Mouse (Mus musculus) heart, adult 2 months (tissue): ENCODE measurements at regions not wholly inside any gene's neighbourhood (a gene's known extent, or its start where the extent isn't known, plus 50 kb on each side); places are given as distances from the start of the nearest gene placed in this dataset.

Experiments used
- DNase-seq, 2 experiments: peaks; one replicate each; pipeline ENCODE4 v3.0.0; 2021
- H3K27ac ChIP-seq: fragments of 200-600 bp; 2 replicates; pipeline ENCODE4 v1.8.1; 2022
- H3K27me3 ChIP-seq: fragments of 200-500 bp; 2 replicates; pipeline ENCODE4 v1.6.1; 2012; ENCODE audit warnings: mild to moderate bottlenecking, low read length, inconsistent platforms, mixed read lengths; ENCODE audit not compliant: control insufficient read depth, insufficient read depth
- H3K36me3 ChIP-seq: fragments of 200-500 bp; 2 replicates; pipeline ENCODE4 v1.6.1; 2012; ENCODE audit warnings: low read length, inconsistent platforms; ENCODE audit not compliant: control insufficient read depth, insufficient read depth
- H3K4me1 ChIP-seq: fragments of 200-500 bp; 2 replicates; pipeline ENCODE4 v1.6.1; 2011; ENCODE audit warnings: low read length; ENCODE audit not compliant: control insufficient read depth, insufficient read depth
- H3K4me3 ChIP-seq: fragments of 200-600 bp; 2 replicates; pipeline ENCODE4 v1.8.1; 2022
- H3K79me2 ChIP-seq: fragments of 200-500 bp; replicated peaks from 2 replicates; pipeline ENCODE4 v1.6.1; 2012; ENCODE audit warnings: mild to moderate bottlenecking, inconsistent platforms, low read length, moderate library complexity, mixed read lengths; ENCODE audit not compliant: control insufficient read depth, insufficient read depth
- H3K9ac ChIP-seq: fragments of 200-500 bp; 2 replicates; pipeline ENCODE4 v1.6.1; 2012; ENCODE audit warnings: low read depth, mild to moderate bottlenecking, control low read depth, inconsistent platforms, low read length, mixed read lengths
- CTCF ChIP-seq: fragments of 200-600 bp; IDR thresholded peaks from 2 replicates; pipeline ENCODE4 v1.8.1; 2022; ENCODE audit warnings: antibody characterized with exemption, mild to moderate bottlenecking, moderate library complexity
- EP300 ChIP-seq: fragments of 200-500 bp; IDR thresholded peaks from 2 replicates; pipeline ENCODE4 v1.6.1; 2011; ENCODE audit warnings: low read depth, low read length, control low read depth; ENCODE audit not compliant: insufficient read depth
- POLR2A ChIP-seq: fragments of 200-500 bp; IDR thresholded peaks from 2 replicates; pipeline ENCODE4 v1.6.1; 2011; ENCODE audit warnings: mild to moderate bottlenecking, low read depth, low read length, control low read depth; ENCODE audit not compliant: insufficient read depth
- WGBS: fragments of 180-500 bp; shearing (Covaris S2); methylation state at CpG from one replicate; pipeline ENCODE4 v1.1.7; 2018; 5-methylcytosine and 5-hydroxymethylcytosine counted together
- intact Hi-C: fragments of 180-260 bp; cut with DNase I; formaldehyde crosslinking; loops from one replicate; pipeline ENCODE4 v1.15.1; 2025

GRCm38 (mm10) chr11:6898357-6899097, 61.1 kb upstream of the Gm11983 start:
- no peak for DNase-seq
- intact Hi-C loops: no loop called here
- no peaks in the 10 kb centered on the region for H3K79me2 ChIP-seq

DNA sequence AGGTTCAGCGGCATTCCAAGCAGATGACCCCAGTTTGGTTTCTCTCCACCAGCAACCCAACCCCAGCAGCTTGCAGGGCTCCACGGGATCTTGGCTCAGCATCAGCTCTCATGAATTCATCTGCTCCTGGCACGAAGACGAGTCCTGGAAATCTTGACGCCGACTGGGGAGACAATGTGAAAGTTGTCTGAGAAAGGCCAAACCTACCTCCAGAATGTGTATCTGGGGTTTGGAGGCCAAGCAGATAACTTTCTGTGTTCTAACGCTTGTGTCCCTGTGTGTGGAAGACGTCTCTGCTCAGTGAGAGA, 58.3 kb upstream of the Gm11983 start:
- intact Hi-C loops: no loop called here
- TF ChIP-seq EP300: no peak
- no peak for TF ChIP-seq POLR2A
- no peak for TF ChIP-seq CTCF
- H3K4me1 ChIP-seq: no peaks in the 10 kb centered on the region
- H3K36me3 ChIP-seq: no peaks in the 10 kb centered on the region
- H3K27ac ChIP-seq: no peak overlapping the region
- DNase-seq: no peak
- H3K27me3 ChIP-seq: no peaks in the 10 kb centered on the region
- WGBS: 48% methylated on average over 8 of the region's 8 CpGs
- no peaks in the 10 kb centered on the region for H3K79me2 ChIP-seq
- no peak overlapping the region for H3K9ac ChIP-seq
- no peak overlapping the region for H3K4me3 ChIP-seq

More at GRCm38 (mm10) chr11:6898357-6899097, 61.1 kb upstream of the Gm11983 start:
- H3K4me3 ChIP-seq: no peak overlapping the region
- no peaks in the 10 kb centered on the region for H3K4me1 ChIP-seq
- TF ChIP-seq CTCF (no peak), EP300 (no peak), POLR2A (no peak)
- no peaks in the 10 kb centered on the region for H3K27me3 ChIP-seq
- no peak overlapping the region for H3K9ac ChIP-seq
- no peaks in the 10 kb centered on the region for H3K36me3 ChIP-seq
- H3K27ac ChIP-seq: no peak overlapping the region
- 70% methylated on average over 5 of the region's 5 CpGs for WGBS

DNA sequence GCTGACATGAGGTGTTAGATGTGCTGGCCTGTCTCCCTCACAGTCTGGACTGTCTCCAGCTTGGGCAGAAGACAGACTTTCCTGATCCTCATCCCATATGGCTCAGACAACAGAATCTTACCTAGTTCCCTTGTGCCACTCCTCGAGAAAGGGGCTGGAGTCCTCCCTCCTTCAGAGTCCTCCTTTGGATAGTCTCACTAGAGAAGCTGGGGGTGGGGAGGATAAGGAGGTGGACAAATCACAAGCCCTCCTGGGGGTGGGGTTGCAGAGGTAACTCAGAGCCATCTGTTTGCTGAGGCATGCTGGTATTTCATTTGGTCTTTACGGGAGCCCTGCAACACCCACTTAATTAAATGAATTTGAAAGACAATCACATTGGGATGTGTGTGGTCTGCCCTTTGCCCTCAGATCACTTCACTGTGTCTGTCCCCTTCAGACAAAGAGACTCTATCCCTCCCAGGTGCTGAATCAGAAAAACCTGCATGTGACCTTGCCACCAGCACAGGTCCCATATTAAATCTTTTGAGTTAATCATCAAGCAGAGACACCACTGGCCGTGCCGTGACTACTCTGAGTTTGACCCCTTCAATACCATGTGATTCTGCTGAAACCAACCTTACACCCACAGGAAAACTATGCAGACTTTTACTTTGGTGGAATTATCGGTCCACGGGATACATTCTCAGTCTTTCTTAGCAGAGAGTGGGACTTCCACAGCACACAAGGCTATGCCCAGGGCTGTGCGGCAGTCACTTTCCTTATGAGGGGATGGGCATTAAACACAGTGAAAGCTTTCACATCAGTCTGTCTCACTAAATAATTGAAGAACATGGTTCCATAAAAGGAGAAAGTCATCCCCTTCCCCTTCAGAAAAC, 57.7 kb upstream of the Gm11983 start:
- Histone ChIP-seq H3K27ac (no peak overlapping the region), H3K4me1 (no peaks in the 10 kb centered on the region), H3K36me3 (no peaks in the 10 kb centered on the region), H3K9ac (no peak overlapping the region), H3K4me3 (no peak overlapping the region), H3K79me2 (no peaks in the 10 kb centered on the region), H3K27me3 (no peaks in the 10 kb centered on the region)
- TF ChIP-seq POLR2A (no peak), EP300 (no peak)
- DNase-seq: no peak
- WGBS: 65% methylated on average over 7 of the region's 7 CpGs
- intact Hi-C loops: no loop called here

GRCm38 (mm10) chr11:6893734-6894133, 56.3 kb upstream of the Gm11983 start:
- intact Hi-C loops: no loop called here
- WGBS: 72% methylated on average over 1 of the region's 1 CpGs

GRCm38 (mm10) chr11:6893063-6893462, 55.6 kb upstream of the Gm11983 start:
- intact Hi-C loops: no loop called here
- no peak overlapping the region for H3K27ac ChIP-seq
- H3K79me2 ChIP-seq: no peaks in the 10 kb centered on the region
- no peak for DNase-seq
- H3K27me3 ChIP-seq: no peaks in the 10 kb centered on the region
- H3K4me3 ChIP-seq: no peak overlapping the region
- H3K36me3 ChIP-seq: no peaks in the 10 kb centered on the region
- TF ChIP-seq CTCF: no peak
- TF ChIP-seq EP300: no peak
- no peaks in the 10 kb centered on the region for H3K4me1 ChIP-seq
- WGBS: 89% methylated on average over 3 of the region's 3 CpGs
- H3K9ac ChIP-seq: no peak overlapping the region

More at GRCm38 (mm10) chr11:6893734-6894133, 56.3 kb upstream of the Gm11983 start:
- Histone ChIP-seq H3K9ac (no peak overlapping the region), H3K36me3 (no peaks in the 10 kb centered on the region), H3K4me3 (no peak overlapping the region), H3K27me3 (no peaks in the 10 kb centered on the region), H3K79me2 (no peaks in the 10 kb centered on the region), H3K27ac (no peak overlapping the region), H3K4me1 (no peaks in the 10 kb centered on the region)
- TF ChIP-seq POLR2A (no peak), CTCF (no peak), EP300 (no peak)
- DNase-seq: no peak

DNA sequence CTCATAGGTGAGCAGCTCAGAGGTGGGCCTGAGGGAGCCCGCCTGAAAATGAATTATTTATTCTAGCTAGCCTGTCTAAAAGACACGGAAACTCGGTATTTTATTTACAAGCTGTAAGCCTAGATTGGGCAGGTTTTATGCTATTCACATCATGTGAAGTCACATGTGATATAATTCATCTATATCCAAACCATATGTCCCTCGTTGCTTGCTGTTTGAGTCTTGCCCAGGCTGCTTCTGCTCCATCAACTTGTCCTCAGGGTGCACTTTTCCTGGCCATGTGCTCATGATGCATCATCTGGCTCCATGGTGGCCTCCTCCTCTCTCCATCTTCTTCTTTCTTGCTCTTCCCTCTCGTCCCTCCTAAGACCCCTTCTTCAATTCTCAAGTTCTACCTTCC, 53.0 kb upstream of the Gm11983 start:
- Histone ChIP-seq H3K79me2 (no peaks in the 10 kb centered on the region), H3K9ac (no peak overlapping the region), H3K4me3 (no peak overlapping the region), H3K36me3 (no peaks in the 10 kb centered on the region), H3K27me3 (no peaks in the 10 kb centered on the region), H3K27ac (no peak overlapping the region), H3K4me1 (no peaks in the 10 kb centered on the region)
- WGBS: 74% methylated on average over 5 of the region's 5 CpGs
- DNase-seq: no peak
- intact Hi-C loops: no loop called here
- no peak for TF ChIP-seq POLR2A
- TF ChIP-seq EP300: no peak
- TF ChIP-seq CTCF: no peak
